Mouse (Mus musculus) heart, adult 2 months (tissue): ENCODE measurements around the gene Irgm1.

Source experiments
- CTCF ChIP-seq: fragments of 200-600 bp; IDR thresholded peaks from 2 replicates; pipeline ENCODE4 v1.8.1; 2022; ENCODE audit warnings: antibody characterized with exemption, mild to moderate bottlenecking, moderate library complexity
- POLR2A ChIP-seq: fragments of 200-500 bp; IDR thresholded peaks from 2 replicates; pipeline ENCODE4 v1.6.1; 2011; ENCODE audit warnings: mild to moderate bottlenecking, low read depth, low read length, control low read depth; ENCODE audit not compliant: insufficient read depth

DNA sequence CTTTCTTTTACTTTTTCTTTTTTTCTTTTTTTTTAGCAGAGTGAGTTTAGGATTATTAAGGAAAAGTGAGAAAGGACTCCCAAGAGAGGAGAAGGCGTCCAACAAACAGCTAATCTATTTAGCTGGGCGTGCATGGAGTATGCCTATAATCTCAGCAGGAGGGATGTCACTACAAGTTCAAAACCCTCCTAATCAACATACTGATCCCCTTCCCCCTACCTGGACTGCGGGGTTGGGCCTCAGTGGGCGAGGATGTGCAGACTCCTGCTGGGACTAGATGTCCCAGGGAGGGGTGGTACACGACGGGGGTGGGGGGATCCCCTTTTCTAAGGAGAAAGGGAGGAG lies 44.8 kb downstream of the Irgm1 start:
- TF ChIP-seq POLR2A = no peak
- no peak for TF ChIP-seq CTCF
